Mouse (Mus musculus): ENCODE results near the gene Tbc1d24. TPM values are rescaled to one million over a fixed set of nuclear protein-coding genes. Genes with fewer than 3 reads are reported as not detected.

Tbc1d24 gene
- polyA plus RNA-seq, 1 experiment from 2014 or later = 9.1 TPM

DNA sequence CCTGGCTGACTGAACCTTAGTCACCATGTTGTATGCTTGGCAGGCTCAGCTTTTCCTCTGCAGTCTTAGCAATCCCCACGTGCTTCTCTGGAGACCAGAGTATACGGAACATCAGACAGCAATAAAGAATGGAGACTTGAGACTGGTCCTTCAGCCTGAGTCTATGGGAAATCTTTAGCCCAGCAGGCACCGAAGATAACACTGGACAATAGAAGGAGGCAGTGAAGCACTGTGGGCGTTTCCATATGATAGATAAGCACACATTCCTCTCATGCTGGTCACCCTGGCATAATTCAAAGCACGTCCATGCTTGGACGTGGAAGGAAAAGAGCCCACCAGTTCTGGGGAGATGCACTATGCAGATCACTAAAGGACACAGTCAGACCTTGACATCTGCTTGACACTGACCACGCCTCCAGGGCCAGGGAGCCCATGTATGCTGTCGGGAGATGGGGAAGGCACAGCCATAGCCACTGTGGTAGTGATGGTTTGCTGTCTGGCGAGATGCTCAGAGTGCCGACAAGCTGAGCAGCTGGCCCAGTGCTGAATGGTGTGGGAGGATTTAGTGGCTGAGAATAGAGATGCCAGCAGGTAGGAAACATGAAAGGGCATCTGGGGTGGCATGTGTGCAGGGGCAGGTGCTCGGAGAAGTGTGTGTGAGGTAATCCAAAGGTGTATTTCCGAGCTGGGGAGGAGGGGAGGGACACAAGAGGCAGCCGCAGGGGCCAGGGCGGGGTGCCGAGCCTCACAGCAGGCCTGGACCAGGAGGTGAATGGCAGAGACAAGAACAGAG is 8.1 kb downstream of the Tbc1d24 start:
- WGBS = 71% methylated on average over 15 of the region's 15 CpGs
- 0 out of 2 replicates have a peak overlapping the region, but pooled peaks have one; percentile 4 for H3K9ac ChIP-seq
- H3K27me3 ChIP-seq = no peaks in the 10 kb centered on the region
- no peaks in the 10 kb centered on the region for H3K36me3 ChIP-seq
- H3K27ac ChIP-seq = no peak overlapping the region
- no peak overlapping the region for H3K4me3 ChIP-seq
- peaks cover 25% of the 10 kb centered on the region for H3K4me1 ChIP-seq
- H3K4me2 ChIP-seq (replicated peaks) = no peak overlapping the region
- H3K9me3 ChIP-seq = no peaks in the 10 kb centered on the region
- no peak for ATAC-seq (ENCODE audit: low FRiP score, low read depth)

DNA sequence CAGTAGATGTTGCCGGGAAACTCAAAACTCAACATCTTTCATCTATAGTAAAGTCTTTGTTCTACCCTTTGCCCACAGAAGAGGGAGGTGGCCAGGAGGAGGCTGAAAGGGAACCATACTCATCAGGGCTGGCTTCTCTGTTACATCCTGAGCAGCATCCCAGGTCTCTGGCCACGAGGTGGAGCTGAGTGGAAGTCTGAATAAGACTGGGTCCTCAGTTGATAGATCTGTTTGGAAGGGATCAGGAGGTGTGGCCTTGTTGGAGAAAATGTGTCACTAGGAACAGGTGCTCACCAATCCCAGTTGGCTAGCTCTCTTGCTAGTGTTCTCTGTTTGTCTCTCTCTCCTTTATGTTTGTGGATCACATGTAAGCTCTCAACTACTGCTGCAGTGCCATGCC is 10.0 kb downstream of the Tbc1d24 start:
- peaks cover 32% of the 10 kb centered on the region for H3K4me1 ChIP-seq
- H3K4me3 ChIP-seq = no peak overlapping the region
- H3K36me3 ChIP-seq = no peaks in the 10 kb centered on the region
- H3K9me3 ChIP-seq = no peaks in the 10 kb centered on the region
- 70% methylated on average over 2 of the region's 2 CpGs for WGBS
- no peak for ATAC-seq (ENCODE audit: low FRiP score, low read depth)
- H3K27me3 ChIP-seq = no peaks in the 10 kb centered on the region
- H3K4me2 ChIP-seq (replicated peaks) = no peak overlapping the region
- no peak overlapping the region for H3K27ac ChIP-seq
- no peak overlapping the region for H3K9ac ChIP-seq

DNA sequence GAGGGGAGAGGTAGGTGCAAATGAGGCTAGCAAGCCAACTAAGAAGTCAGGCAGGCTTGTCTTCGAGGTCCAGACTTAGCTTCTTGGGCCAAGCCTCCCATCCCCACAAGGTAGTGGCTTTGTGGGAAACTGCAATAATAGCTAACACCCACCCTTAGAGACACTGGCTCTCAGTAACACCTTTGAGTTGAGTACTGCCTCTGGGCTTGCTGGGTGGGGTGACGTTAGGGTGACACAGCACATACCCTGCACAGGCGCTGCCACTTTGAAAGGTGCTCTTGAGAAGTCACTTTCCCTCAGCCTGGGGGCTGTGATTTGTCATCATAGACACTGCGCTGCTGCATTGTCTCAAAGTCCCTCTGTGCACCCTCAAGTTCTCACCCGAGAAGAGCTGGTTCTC is 11.6 kb downstream of the Tbc1d24 start:
- H3K9me3 ChIP-seq = no peaks in the 10 kb centered on the region
- no peak overlapping the region for H3K27ac ChIP-seq
- no peaks in the 10 kb centered on the region for H3K27me3 ChIP-seq
- WGBS = 72% methylated on average over 5 of the region's 5 CpGs
- H3K4me1 ChIP-seq = peaks cover 32% of the 10 kb centered on the region
- no peak overlapping the region for H3K9ac ChIP-seq
- no peak overlapping the region for H3K4me3 ChIP-seq
- peaks cover 6% of the 10 kb centered on the region for H3K36me3 ChIP-seq
- ATAC-seq (ENCODE audit: low FRiP score, low read depth) = no peak
- no peak overlapping the region for H3K4me2 ChIP-seq (replicated peaks)

DNA sequence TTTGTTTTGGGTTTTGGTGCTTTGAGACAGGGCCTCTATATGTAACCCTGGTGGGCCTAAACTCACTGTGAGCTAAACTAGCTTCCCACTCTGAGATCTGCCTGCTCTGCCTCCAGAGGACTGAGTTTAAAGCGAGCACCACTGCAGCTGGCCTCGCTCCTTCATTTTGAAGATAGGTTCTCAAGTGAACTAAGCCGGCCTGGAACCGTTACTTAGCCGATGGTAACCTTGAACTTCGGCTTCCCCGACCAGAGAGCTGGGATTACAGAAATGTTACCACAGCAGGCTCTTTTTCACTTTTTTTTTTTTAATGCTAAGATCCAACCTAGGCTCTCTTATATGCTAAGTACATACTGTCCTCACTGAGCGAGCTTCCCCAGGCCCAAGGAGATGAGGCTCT is 12.1 kb downstream of the Tbc1d24 start:
- Histone ChIP-seq H3K9me3 (no peaks in the 10 kb centered on the region), H3K4me2 (replicated peaks) (no peak overlapping the region), H3K36me3 (peaks cover 10% of the 10 kb centered on the region), H3K9ac (0 out of 2 replicates have a peak overlapping the region, but pooled peaks have one; percentile 25), H3K4me1 (peaks cover 32% of the 10 kb centered on the region), H3K27ac (no peak overlapping the region), H3K4me3 (no peak overlapping the region), H3K27me3 (no peaks in the 10 kb centered on the region)
- no peak for ATAC-seq (ENCODE audit: low FRiP score, low read depth)
- whole genome bisulfite sequencing = 83% methylated on average over 8 of the region's 8 CpGs

DNA sequence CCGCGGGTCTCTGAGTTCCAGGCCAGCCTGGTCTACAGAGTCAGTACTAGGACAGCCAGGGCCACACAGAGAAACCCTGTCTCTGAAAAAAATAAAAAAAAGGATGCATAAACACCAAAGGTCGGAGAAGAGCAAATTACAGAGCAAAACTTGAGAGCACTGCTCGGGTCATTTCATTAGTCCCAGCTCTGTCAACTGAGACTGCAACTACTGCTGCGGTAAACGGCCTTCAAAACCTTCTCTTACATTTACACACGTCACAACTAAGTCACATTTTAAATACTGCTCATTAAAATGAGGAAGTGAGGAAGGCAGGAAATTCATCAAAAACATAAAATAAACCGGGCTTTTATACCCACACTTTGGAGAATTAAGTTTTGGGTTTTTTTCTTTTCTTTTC is 12.5 kb downstream of the Tbc1d24 start:
- Histone ChIP-seq H3K4me3 (no peak overlapping the region), H3K27me3 (no peaks in the 10 kb centered on the region), H3K4me2 (replicated peaks) (no peak overlapping the region), H3K36me3 (peaks cover 14% of the 10 kb centered on the region), H3K9me3 (no peaks in the 10 kb centered on the region), H3K27ac (no peak overlapping the region), H3K4me1 (peaks cover 32% of the 10 kb centered on the region), H3K9ac (0 out of 2 replicates have a peak overlapping the region, but pooled peaks have one; percentile 25)
- WGBS = 59% methylated on average over 8 of the region's 8 CpGs
- ATAC-seq (ENCODE audit: low FRiP score, low read depth) = no peak

DNA sequence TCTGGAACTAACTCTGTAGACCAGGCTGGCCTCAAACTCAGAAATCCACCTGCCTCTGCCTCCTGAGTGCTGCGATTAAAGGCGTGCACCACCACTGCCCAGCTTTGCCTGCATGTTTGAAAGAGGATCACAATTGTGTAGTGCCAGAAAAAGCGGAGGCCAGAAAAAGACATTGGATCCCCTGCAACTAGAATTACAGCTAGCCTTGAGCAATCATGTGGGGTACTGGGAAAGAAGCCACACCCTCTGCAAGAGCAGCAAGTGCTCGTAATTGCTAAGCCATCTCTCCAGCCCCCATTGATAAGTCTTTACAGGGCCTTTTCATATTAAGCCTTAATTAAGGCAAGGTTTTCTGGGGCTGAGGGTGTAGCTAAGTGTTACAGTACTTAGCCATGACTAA is 13.9 kb downstream of the Tbc1d24 start:
- WGBS = 60% methylated on average over 4 of the region's 4 CpGs
- no peak for ATAC-seq (ENCODE audit: low FRiP score, low read depth)

DNA sequence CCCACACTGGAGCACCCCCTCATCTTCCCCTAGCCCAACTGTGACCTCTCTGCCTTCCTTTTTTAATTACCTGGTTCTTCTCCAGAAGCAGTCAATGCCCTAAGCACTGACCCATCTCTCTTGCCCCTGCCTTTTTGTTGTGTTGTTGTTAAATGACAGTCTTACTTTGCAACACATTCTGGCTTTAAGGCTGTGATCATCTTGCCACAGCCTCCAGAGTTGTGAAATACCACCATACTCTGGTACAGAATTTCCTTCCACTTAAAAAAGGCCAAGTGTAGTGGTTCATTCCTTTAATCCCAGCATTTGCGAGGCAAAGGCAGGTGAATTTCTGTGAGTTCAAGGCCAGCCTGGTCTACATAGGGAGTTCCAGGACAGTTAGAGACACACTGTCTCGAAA is 14.4 kb downstream of the Tbc1d24 start:
- no peaks in the 10 kb centered on the region for H3K9me3 ChIP-seq
- no peak overlapping the region for H3K4me2 ChIP-seq (replicated peaks)
- H3K4me3 ChIP-seq = no peak overlapping the region
- no peak for ATAC-seq (ENCODE audit: low FRiP score, low read depth)
- WGBS = 80% methylated on average over 2 of the region's 2 CpGs
- H3K27me3 ChIP-seq = no peaks in the 10 kb centered on the region
- H3K36me3 ChIP-seq = peaks cover 24% of the 10 kb centered on the region
- H3K4me1 ChIP-seq = peaks cover 32% of the 10 kb centered on the region
- H3K9ac ChIP-seq = no peak overlapping the region
- no peak overlapping the region for H3K27ac ChIP-seq

More for the DNA sequence above, 13.9 kb downstream of the Tbc1d24 start:
- peaks cover 18% of the 10 kb centered on the region for H3K36me3 ChIP-seq
- H3K4me2 ChIP-seq (replicated peaks) = no peak overlapping the region
- no peaks in the 10 kb centered on the region for H3K27me3 ChIP-seq
- no peak overlapping the region for H3K27ac ChIP-seq
- no peak overlapping the region for H3K9ac ChIP-seq
- H3K4me1 ChIP-seq = peaks cover 32% of the 10 kb centered on the region
- no peaks in the 10 kb centered on the region for H3K9me3 ChIP-seq
- no peak overlapping the region for H3K4me3 ChIP-seq

DNA sequence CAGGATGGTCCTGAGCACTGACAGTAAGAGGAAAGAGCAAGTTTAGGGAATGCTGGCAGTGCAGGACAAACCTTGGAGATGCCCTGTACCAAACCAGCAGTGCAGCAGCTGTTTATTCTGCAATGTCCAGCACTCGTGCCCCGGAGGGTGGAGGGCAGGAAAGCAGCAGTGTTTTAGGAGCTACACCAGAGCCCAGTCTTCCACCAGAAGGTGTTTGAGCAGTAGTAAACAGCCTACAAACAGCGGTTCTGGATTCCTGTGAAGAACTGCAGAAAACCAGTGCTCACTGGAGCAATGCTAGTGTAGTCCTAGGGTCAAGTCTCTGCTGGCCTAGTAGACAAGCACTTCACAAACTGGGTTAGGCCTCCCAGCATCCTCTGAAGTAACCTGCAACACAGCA is 31.1 kb downstream of the Tbc1d24 start:
- peaks cover 7% of the 10 kb centered on the region for H3K4me1 ChIP-seq
- H3K9me3 ChIP-seq = no peaks in the 10 kb centered on the region
- no peak overlapping the region for H3K4me3 ChIP-seq
- H3K27ac ChIP-seq = no peak overlapping the region
- no peaks in the 10 kb centered on the region for H3K36me3 ChIP-seq
- WGBS = 72% methylated on average over 3 of the region's 3 CpGs
- H3K27me3 ChIP-seq = no peaks in the 10 kb centered on the region
- H3K9ac ChIP-seq = no peak overlapping the region; the same call in 1 of the 2 replicates
- no peak for ATAC-seq (ENCODE audit: low FRiP score, low read depth)
- no peak overlapping the region for H3K4me2 ChIP-seq (replicated peaks)

DNA sequence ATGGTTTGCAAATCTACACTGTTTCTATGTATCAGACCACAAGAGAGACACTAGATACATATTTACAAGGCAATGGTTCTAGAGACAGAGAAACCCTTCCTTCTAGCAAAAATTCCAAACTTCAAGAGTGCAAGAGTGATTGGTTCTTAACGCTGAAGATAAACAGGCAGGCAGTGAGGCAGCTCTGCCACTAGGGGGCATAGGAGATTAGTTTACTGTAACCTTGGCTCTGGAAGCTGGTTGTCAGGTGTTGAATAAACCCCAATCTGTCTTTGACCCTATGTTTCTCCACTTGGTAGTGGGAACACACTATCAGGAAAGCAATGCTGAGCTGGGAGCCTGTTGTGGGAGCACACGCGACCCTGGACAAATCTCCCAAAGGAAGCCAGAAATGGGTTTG is 31.9 kb downstream of the Tbc1d24 start:
- WGBS = 5% methylated on average over 3 of the region's 3 CpGs
- ATAC-seq (ENCODE audit: low FRiP score, low read depth) = no peak
- no peaks in the 10 kb centered on the region for H3K27me3 ChIP-seq
- no peaks in the 10 kb centered on the region for H3K9me3 ChIP-seq
- no peak overlapping the region for H3K9ac ChIP-seq
- H3K4me1 ChIP-seq = peaks cover 7% of the 10 kb centered on the region
- H3K4me2 ChIP-seq (replicated peaks) = no peak overlapping the region
- H3K36me3 ChIP-seq = no peaks in the 10 kb centered on the region
- no peak overlapping the region for H3K27ac ChIP-seq
- H3K4me3 ChIP-seq = no peak overlapping the region

DNA sequence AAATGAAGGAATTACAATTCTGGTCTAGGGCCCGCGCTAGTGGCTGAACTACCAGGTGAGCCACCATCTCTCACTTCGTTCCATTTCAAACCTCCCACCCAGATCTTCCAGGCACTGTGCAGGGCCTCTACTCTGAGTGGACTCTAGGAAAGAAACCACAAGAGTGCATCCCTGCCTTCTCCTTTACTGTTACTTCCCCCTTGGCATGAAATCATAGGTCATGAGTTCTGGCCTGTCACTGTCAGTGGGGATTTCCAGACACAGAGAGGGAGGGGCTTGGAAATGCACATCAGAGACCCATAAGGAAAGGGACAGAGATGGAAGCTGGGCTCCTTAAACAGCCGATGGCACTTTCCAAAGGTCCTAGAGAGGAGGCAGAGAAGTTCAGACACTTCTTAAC is 33.6 kb downstream of the Tbc1d24 start:
- H3K4me3 ChIP-seq = no peak overlapping the region
- no peaks in the 10 kb centered on the region for H3K9me3 ChIP-seq
- H3K27me3 ChIP-seq = no peaks in the 10 kb centered on the region
- peaks cover 24% of the 10 kb centered on the region for H3K4me1 ChIP-seq
- 82% methylated on average over 4 of the region's 4 CpGs for WGBS
- no peak overlapping the region for H3K9ac ChIP-seq
- H3K27ac ChIP-seq = no peak overlapping the region
- H3K4me2 ChIP-seq (replicated peaks) = no peak overlapping the region
- H3K36me3 ChIP-seq = peaks cover 13% of the 10 kb centered on the region
- no peak for ATAC-seq (ENCODE audit: low FRiP score, low read depth)

DNA sequence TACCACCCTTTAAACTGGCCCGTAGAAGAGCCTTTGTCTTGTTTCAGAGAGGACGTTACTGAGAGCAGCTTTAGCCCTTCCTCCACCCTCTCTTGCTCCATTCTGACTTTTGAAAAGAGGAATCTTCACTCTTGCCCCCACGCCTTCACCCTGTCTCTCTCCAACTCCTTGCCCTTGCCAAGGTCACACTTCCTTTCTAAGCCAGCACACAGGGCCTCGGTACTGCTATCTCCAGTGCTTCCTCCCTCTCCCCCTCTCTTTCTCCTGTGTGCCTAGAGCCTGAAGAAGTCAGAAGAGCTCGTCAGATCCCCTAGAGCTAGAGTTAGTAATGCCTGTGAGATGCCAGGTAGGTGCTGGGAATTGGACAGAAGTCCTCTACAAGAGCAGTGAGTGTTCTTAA is 34.6 kb downstream of the Tbc1d24 start:
- Histone ChIP-seq H3K27me3 (no peaks in the 10 kb centered on the region), H3K4me2 (replicated peaks) (no peak overlapping the region), H3K36me3 (peaks cover 18% of the 10 kb centered on the region), H3K4me1 (peaks cover 27% of the 10 kb centered on the region), H3K27ac (no peak overlapping the region), H3K4me3 (no peak overlapping the region), H3K9ac (no peak overlapping the region), H3K9me3 (no peaks in the 10 kb centered on the region)
- WGBS = 86% methylated on average over 5 of the region's 5 CpGs
- no peak for ATAC-seq (ENCODE audit: low FRiP score, low read depth)

DNA sequence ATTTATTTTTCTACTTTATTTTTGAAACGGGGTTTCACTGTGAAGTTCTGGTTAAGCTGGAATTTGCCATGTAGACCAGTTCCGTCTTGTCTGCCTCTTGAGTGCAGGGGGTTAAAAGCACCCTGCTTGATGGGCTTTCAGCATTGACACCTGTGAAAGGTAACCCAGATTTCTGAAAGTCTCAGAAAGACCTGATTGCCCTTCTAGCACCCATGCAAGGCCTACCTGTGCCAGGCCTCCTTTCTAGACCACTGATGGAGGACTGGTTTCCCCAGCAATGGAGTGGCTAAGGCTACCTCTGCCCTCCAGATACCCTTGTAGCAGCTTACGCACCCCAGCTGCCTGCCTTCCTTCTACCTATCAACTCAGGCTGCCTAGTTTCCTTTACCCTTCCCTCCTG is 35.2 kb downstream of the Tbc1d24 start:
- peak overlapping the region; percentile 90 for H3K9ac ChIP-seq
- peak overlapping the region; percentile 91; the same call in 1 of the 2 replicates for H3K27ac ChIP-seq
- WGBS = 70% methylated on average over 3 of the region's 3 CpGs
- no peaks in the 10 kb centered on the region for H3K27me3 ChIP-seq
- no peaks in the 10 kb centered on the region for H3K9me3 ChIP-seq
- no peak for ATAC-seq (ENCODE audit: low FRiP score, low read depth)
- peak overlapping the region; percentile 94 for H3K4me2 ChIP-seq (replicated peaks)
- peaks cover 31% of the 10 kb centered on the region for H3K4me1 ChIP-seq
- peak overlapping the region; percentile 93 for H3K4me3 ChIP-seq
- H3K36me3 ChIP-seq = peaks cover 23% of the 10 kb centered on the region

Data from limb, embryonic 13.5 days (tissue).